Mouse (Mus musculus) forebrain, postnatal 0 days (tissue): Measurements from ENCODE around the gene Rab43. TPM values are rescaled to one million over a fixed set of nuclear protein-coding genes. Genes with fewer than 3 reads are reported as not detected.

ENCODE experiments used
- ATAC-seq: fragments of 200-750 bp; cut with Nextera tagmentation; 2 replicates; pipeline ENCODE4 v1.8.0; 2017; ENCODE audit warnings: mild to moderate bottlenecking, moderate library complexity
- DNase-seq: peaks from one replicate; pipeline ENCODE4 v3.0.0-alpha.2; 2015
- H3K27ac ChIP-seq: fragments of 300-500 bp; sonication (generic); 2 replicates; pipeline ENCODE4 v1.5.1; 2014; ENCODE audit warnings: low read depth, mild to moderate bottlenecking, antibody characterized with exemption, low read length, moderate library complexity, mixed read lengths
- H3K27me3 ChIP-seq: fragments of 300-500 bp; sonication (generic); 2 replicates; pipeline ENCODE4 v1.6.1; 2014; ENCODE audit warnings: mild to moderate bottlenecking, low read length, mixed read lengths; ENCODE audit not compliant: insufficient read depth
- H3K36me3 ChIP-seq: fragments of 300-500 bp; sonication (generic); 2 replicates; pipeline ENCODE4 v1.6.1; 2014; ENCODE audit warnings: mild to moderate bottlenecking, moderate library complexity; ENCODE audit not compliant: insufficient read depth
- H3K4me1 ChIP-seq: fragments of 300-500 bp; sonication (generic); 2 replicates; pipeline ENCODE4 v1.6.1; 2014; ENCODE audit warnings: antibody characterized with exemption; ENCODE audit not compliant: insufficient read depth
- H3K4me2 ChIP-seq: fragments of 300-500 bp; sonication (generic); 2 replicates; pipeline ENCODE4 v1.6.1; 2014; ENCODE audit warnings: low read depth, mild to moderate bottlenecking, moderate library complexity
- H3K4me3 ChIP-seq: fragments of 300-500 bp; sonication (generic); 2 replicates; pipeline ENCODE4 v1.5.1; 2014; ENCODE audit warnings: low read depth, low read length, mixed read lengths
- H3K9ac ChIP-seq: fragments of 300-500 bp; sonication (generic); 2 replicates; pipeline ENCODE4 v1.6.1; 2014; ENCODE audit warnings: mild to moderate bottlenecking
- H3K9me3 ChIP-seq: fragments of 300-500 bp; sonication (generic); 2 replicates; pipeline ENCODE4 v1.6.1; 2016; ENCODE audit warnings: low read length
- CTCF ChIP-seq: sonication (generic); IDR thresholded peaks from 2 replicates; pipeline ENCODE4 v1.5.1; 2016; ENCODE audit warnings: antibody characterized with exemption, control low read depth, low read depth
- WGBS: fragments of 180-500 bp; shearing (Covaris S2); extraction: QIAGEN DNeasy Blood & Tissue Kit; methylation state at CpG from one replicate; pipeline ENCODE4 v1.1.7; 2014; 5-methylcytosine and 5-hydroxymethylcytosine counted together
- polyA plus RNA-seq: library from polyadenylated mRNA; unstranded; fragments of >200 nt; fragmentation: Nextera tagmentation; extraction: Ambion mirVana; gene quantifications from 2 replicates; pipeline ENCODE4 v1.2.1, GENCODE M21; 2015
- total RNA-seq: library from RNA; depleted of rRNA; stranded (reverse); fragments of >200 nt; gene quantifications from 2 replicates; pipeline ENCODE4 v1.2.3, GENCODE M21; 2014; rRNA removed

The Rab43 gene
- total RNA-seq = 14.2 and 24.3 TPM in 2 replicates
- 7.2 and 9.3 TPM in 2 replicates for polyA plus RNA-seq

GRCm38 (mm10) chr6:87811675-87812338 is at the start of gene Rab43:
Gene Rab43 (minus strand): TSS chr6:87812164.
- WGBS = under 1% methylated on average over 49 of the region's 56 CpGs
- peak within 1 kb of the TSS; percentile 84 for H3K4me3 ChIP-seq
- DNase-seq = peak; percentile 86
- H3K27me3 ChIP-seq = no peaks in the 10 kb centered on the region
- H3K4me1 ChIP-seq = no peaks in the 10 kb centered on the region
- H3K4me2 ChIP-seq = peak within 1 kb of the TSS; percentile 93
- ATAC-seq = peak; percentile 98
- peak within 1 kb of the TSS; percentile 77 for H3K27ac ChIP-seq
- peak; percentile 44 for TF ChIP-seq CTCF
- peaks cover 17% of the 10 kb centered on the region for H3K36me3 ChIP-seq
- peak within 1 kb of the TSS; percentile 79 for H3K9ac ChIP-seq
- no peaks in the 10 kb centered on the region for H3K9me3 ChIP-seq

GRCm38 (mm10) chr6:87857071-87857470 is 45.1 kb upstream of the Rab43 start:
- WGBS = 66% methylated on average over 1 of the region's 1 CpGs
- H3K4me2 ChIP-seq = no peak overlapping the region
- H3K4me1 ChIP-seq = no peaks in the 10 kb centered on the region
- no peaks in the 10 kb centered on the region for H3K9me3 ChIP-seq
- ATAC-seq (no peak), DNase-seq (no peak)
- no peak overlapping the region for H3K4me3 ChIP-seq
- no peak overlapping the region for H3K27ac ChIP-seq
- H3K36me3 ChIP-seq = no peaks in the 10 kb centered on the region
- H3K27me3 ChIP-seq = no peaks in the 10 kb centered on the region
- no peak for TF ChIP-seq CTCF
- H3K9ac ChIP-seq = no peak overlapping the region

- ATAC-seq = no peak
- Histone ChIP-seq H3K4me1 (peaks cover 6% of the 10 kb centered on the region), H3K4me3 (no peak overlapping the region), H3K27me3 (no peaks in the 10 kb centered on the region), H3K9ac (no peak overlapping the region), H3K36me3 (no peaks in the 10 kb centered on the region), H3K9me3 (no peaks in the 10 kb centered on the region), H3K4me2 (no peak overlapping the region), H3K27ac (no peak overlapping the region)
- no peak for TF ChIP-seq CTCF
- 85% methylated on average over 4 of the region's 4 CpGs for WGBS
- no peak for DNase-seq
These were observed 41.5 kb upstream of the Rab43 start for GRCm38 (mm10) chr6:87853446-87853845.

GRCm38 (mm10) chr6:87851871-87852270 is 39.9 kb upstream of the Rab43 start:
- peaks cover 12% of the 10 kb centered on the region for H3K4me1 ChIP-seq
- no peak overlapping the region for H3K4me3 ChIP-seq
- WGBS = 83% methylated on average over 6 of the region's 6 CpGs
- no peak overlapping the region for H3K9ac ChIP-seq
- H3K4me2 ChIP-seq = no peak overlapping the region
- ATAC-seq = no peak
- H3K36me3 ChIP-seq = no peaks in the 10 kb centered on the region
- no peak for DNase-seq
- H3K27ac ChIP-seq = no peak overlapping the region
- no peaks in the 10 kb centered on the region for H3K27me3 ChIP-seq
- no peaks in the 10 kb centered on the region for H3K9me3 ChIP-seq
- TF ChIP-seq CTCF = no peak

GRCm38 (mm10) chr6:87850900-87851614 is 39.1 kb upstream of the Rab43 start, which contains the start of gene Cnbp:
Gene Cnbp (minus strand): TSS chr6:87851106.
- peak; percentile 99 for DNase-seq
- no peaks in the 10 kb centered on the region for H3K36me3 ChIP-seq
- peak within 1 kb of the TSS; percentile 70 for H3K4me2 ChIP-seq
- ATAC-seq = peak; percentile 99
- TF ChIP-seq CTCF = 0 out of 2 replicates have a peak, but pooled peaks have one; percentile 8
- peaks cover 12% of the 10 kb centered on the region for H3K4me1 ChIP-seq
- no peaks in the 10 kb centered on the region for H3K9me3 ChIP-seq
- H3K9ac ChIP-seq = peak within 1 kb of the TSS; percentile 98
- no peaks in the 10 kb centered on the region for H3K27me3 ChIP-seq
- peak within 1 kb of the TSS; percentile 97 for H3K27ac ChIP-seq
- peak within 1 kb of the TSS; percentile 99 for H3K4me3 ChIP-seq
- 4% methylated on average over 54 of the region's 55 CpGs for WGBS

GRCm38 (mm10) chr6:87850155-87850899 is 38.4 kb upstream of the Rab43 start:
- no peak for TF ChIP-seq CTCF
- ATAC-seq (peak; percentile 53), DNase-seq (peak; percentile 66)
- Histone ChIP-seq H3K4me2 (peak overlapping the region; percentile 70), H3K27me3 (no peaks in the 10 kb centered on the region), H3K4me1 (peaks cover 12% of the 10 kb centered on the region), H3K4me3 (peak overlapping the region; percentile 99), H3K36me3 (peaks cover 3% of the 10 kb centered on the region), H3K27ac (peak overlapping the region; percentile 97), H3K9me3 (no peaks in the 10 kb centered on the region), H3K9ac (peak overlapping the region; percentile 98)
- 1% methylated on average over 72 of the region's 73 CpGs for WGBS
